Mouse (Mus musculus) CD4-positive helper T cell, adult 2 months (primary cell): Measurements from ENCODE around the gene Hnf4a.
A peak's percentile ranks its signal among the peaks of the same experiment; 100 is the strongest.
"Not testable (repeated sequence)": the region's sequence is repeated elsewhere in the genome, so short reads cannot be mapped to it uniquely, and the experiment has no call there.

ENCODE experiments used
- DNase-seq: peaks from one replicate; pipeline ENCODE4 v3.0.0-alpha.2; 2012; ENCODE audit warnings: low read depth, missing footprints, low spot score

The Hnf4a gene

DNA sequence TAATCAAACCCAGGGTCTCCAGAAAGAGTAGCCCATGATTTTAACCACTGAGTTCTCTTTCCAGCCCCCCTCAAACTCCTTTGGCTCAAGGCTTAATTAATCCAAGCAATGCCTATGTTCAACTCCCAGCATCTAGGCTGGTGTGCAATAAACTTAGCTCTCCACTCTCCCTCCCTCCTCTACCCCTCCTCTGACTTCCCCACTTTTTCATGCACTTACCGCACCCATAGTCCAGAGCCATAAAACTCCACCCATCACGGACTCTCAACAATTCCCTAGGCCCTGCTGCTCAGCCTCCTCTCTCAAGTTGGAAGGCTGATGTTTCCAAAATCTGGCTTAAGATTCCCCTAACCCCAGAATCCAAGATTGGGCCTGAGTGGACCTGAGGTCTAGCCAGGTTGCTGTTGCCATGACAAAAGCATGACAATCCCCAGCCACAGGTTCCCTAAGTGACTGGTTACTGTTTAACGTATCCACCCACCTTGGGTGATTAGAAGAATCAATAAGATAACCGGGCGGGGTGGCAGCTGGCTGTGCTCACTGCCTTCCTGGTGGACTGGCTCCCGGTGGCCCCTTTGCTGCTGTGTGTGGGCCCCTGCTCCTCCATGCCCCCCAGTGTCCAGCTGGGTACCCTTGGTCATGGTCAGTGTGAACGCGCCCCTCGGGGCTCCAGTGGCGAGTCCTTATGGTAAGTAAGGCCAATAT is at the start of gene Hnf4a:
TSS of gene Hnf4a (plus strand) at position 509 of the 705 bp plus-strand sequence.
- DNase-seq: no peak

DNA sequence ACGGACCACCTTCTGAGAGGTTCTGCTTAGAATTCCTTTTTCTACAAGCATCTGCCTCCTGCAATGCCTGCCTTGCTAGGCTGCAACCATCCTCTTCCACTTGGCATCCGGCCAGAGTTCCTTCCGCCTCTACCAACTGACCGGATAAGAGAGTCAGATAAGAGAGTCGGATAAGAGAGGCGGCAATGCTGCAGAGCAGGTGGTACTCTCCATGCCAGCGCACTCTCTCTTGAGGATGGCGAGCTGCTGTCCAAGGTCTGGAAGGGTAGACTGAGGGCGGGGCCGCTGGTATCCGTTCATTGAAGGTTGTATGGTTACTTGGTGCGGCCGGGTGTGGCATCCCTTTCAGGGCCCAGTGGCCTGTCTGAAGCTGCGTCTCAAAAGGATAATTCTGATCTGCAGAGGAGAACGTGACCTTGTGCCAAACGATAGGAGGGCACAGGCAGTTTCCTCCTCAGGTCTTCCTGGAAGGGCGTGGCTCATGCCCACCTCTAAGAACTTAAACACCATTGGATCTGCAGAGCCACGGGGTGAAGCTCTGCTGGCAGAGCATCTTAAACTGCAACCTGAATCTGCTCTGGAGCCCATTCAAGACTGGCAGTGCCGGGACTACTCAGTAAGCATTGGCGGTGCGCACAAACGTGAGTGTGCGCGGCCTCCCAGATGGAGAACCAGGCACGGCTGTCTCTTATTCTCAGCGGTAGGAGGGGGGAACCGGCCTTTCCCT is 47.9 kb upstream of the Hnf4a start:
- no peak for DNase-seq

DNA sequence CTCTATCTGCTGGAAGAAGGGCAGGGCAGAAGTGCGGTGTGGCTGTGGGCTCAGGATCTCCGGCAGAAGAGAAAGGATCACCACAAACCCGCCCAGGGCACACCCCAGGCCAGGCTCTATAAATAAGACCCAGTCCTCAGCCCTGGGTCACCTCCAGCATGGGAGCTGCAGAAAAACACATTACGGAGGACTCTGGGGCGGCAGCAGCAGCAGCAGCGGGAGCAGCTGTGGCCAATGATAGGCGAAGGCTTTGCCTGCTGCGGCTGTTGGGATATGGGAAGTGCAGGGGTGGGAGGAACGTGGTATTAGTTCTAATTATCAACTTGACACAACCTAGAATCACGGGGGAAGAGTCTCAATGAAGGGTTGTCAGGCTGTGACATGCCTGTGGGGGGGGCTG is 47.2 kb upstream of the Hnf4a start:
- DNase-seq: no peak

DNA sequence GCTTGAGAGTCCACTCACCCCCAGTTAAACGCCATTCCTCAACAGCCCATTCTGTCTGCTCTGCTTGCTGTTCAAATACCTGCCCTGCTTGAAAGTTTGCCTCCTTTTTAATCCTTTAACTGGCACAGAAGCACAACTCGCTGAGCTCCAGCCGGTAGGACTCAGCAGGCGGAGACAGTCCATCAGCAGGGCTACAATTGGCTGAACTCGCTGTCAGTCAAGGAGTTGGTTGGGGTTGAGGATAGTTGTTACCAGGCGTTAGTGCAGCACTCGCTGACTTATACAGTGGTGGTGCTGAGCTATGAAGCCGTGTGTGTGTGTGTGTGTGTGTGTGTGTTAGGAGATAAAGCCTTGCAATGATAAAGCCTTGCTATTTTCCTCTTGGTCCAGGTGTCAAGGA is 46.0 kb upstream of the Hnf4a start:
- DNase-seq: no peak

DNA sequence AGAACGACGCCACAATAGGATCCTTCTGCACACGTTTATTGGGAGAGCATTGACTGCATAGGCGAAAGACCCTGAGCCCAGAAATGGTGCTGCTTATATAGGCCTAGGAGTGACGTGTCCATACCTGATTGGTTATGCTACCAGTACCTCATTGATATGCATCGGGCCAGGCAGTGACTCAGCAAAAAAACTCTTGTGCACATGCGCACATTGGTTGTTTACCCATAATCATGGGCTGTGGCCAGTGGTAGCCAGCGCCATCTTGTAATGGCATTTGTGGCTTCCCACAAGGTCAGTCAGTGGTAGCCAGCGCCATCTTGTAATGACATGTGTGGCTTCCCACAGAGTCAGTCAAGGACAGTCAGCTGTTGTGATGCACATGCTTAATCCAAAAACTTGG is 45.3 kb upstream of the Hnf4a start:
- DNase-seq: not testable (repeated sequence)

GRCm38 (mm10) chr2:163462386-163462785 is 44.2 kb upstream of the Hnf4a start:
- DNase-seq: no peak

GRCm38 (mm10) chr2:163462801-163463200 is 43.8 kb upstream of the Hnf4a start:
- no peak for DNase-seq

GRCm38 (mm10) chr2:163463251-163463769 is 43.3 kb upstream of the Hnf4a start:
- no peak for DNase-seq

- no peak for DNase-seq
Measured at GRCm38 (mm10) chr2:163463998-163464397, 42.6 kb upstream of the Hnf4a start.

- DNase-seq: no peak
Measured at GRCm38 (mm10) chr2:163464562-163464961, 42.0 kb upstream of the Hnf4a start.

DNA sequence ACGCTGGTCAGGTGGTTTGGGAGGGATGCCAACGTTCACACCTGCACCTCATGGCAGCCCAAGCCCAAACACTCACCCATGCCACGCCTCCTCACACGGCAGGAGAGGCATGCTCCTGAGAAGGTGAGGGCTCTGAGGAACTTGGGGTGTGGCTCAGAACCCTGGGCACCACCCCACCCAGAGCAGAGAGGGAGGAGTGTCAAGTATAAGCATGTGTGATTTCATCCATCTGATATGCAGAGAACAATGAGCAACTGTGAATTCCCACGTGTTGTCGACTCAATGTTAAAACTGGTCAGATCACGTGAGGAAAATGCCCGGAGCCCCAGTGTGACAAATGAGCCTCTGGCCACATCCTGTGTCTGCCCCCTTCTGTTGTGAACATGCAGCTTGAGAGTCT is 39.8 kb upstream of the Hnf4a start:
- no peak for DNase-seq

- DNase-seq: no peak
Measured at GRCm38 (mm10) chr2:163467585-163467984, 39.0 kb upstream of the Hnf4a start.

DNA sequence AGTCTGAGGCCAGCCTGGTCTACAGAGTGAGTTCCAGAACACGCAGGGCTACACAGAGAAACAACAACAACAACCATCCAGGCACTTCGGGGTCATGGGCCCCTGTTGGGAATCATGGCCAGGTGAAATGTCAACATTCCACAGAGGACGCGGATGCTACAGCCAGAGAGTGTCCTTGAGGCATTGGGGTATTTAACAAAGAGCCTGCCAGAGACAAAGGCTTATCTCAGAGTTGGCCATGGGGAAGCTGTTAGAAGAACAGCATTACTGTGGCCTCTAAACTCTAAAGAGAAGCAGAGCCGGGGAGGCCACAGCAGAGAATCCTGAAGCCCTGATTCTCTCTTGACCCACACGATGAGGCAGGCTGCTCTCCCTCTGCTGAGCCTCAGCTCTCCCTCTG is 37.7 kb upstream of the Hnf4a start:
- no peak for DNase-seq

- DNase-seq: no peak
Measured at GRCm38 (mm10) chr2:163469711-163470110, 36.9 kb upstream of the Hnf4a start.

GRCm38 (mm10) chr2:163471136-163471535 is 35.5 kb upstream of the Hnf4a start:
- no peak for DNase-seq

GRCm38 (mm10) chr2:163471710-163472465 is 34.7 kb upstream of the Hnf4a start:
- no peak for DNase-seq

GRCm38 (mm10) chr2:163472466-163472851 is 34.1 kb upstream of the Hnf4a start, which contains the start of gene Fitm2:
Gene Fitm2 (minus strand): TSS chr2:163472629.
- DNase-seq: peak; percentile 98

- no peak for DNase-seq
Measured at GRCm38 (mm10) chr2:163480191-163480825, 26.3 kb upstream of the Hnf4a start.

DNA sequence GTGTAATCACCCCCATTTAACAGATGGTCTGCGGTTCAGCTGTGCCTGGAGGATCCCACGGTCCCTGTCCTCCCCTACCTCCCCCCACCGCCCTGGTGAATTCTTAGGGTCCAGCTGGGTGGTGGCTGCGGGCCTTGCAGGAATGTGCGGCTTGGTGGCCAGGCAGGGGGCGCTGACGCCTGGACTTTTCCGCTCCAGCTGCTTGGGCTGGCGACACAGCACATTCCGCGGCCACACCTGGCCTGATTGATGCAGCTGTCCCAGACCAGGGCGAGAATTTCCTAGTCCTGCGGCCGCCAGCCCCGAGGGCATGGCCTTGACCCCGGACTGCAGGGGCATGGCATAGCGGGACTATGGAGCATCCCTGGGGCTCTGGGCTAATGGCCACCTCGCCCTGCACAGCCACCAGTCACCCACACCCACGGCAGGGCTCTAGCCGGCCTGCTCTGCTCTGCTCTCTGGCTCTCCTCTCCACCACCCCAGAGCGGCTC is 25.0 kb upstream of the Hnf4a start:
- no peak for DNase-seq

GRCm38 (mm10) chr2:163487360-163487759 is 19.2 kb upstream of the Hnf4a start:
- DNase-seq: no peak

DNA sequence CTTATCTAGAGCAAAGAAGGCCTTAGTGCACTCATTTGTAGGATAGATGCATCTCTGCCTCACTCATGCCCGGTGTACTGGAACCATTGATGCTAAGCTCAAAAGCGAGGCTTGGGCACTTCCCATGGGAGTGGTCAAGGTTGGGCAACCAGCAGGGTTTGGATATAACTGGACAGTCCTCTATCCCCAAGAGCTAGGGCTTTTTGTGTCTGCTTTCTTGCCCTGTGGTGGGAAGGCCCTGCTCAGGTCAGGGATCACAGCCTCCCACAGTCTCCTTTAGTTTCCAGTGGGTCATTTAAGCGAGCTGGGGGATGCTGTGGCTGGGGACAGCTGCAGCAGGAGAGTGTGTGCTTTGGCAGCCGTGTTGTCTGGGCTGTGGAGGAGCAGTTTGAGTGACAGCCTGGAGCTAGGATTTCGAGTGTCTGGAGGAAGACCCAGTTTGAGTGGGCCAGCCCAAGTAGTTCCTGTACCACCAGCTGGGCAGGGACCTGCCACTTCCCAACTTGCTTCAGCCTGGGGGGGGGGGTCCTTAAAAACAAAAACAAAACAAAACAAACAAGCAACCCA is 16.8 kb upstream of the Hnf4a start:
- no peak for DNase-seq
